20 mouse cellular contexts compared by ENCODE assay signal in the genomic region with DNA sequence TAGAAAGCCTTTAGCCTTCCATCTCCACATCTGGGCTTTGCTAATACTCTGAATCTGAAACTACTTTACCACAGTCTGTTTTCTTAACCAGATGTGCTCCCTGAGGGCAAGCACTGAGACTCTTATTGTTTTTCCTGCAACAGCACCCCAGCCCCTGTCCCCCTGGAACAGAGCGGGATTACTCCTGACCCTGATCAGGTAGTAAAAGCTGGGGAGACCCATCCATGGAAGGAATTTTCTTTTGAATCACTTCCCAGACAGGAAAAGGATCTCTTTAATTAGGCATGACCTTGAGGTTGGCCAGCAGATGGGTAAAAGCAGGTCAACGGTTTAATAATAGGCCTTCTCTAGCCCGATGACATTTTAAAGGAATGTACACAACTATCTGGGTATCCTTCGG.
DNase-seq lines count a peak whose midpoint lies in the region; ATAC-seq and TF ChIP-seq lines count a peak whose summit lies in the region.
"Had no signal": no experiment of that assay in that cellular context is flagged by ENCODE, and none has a peak within 500 bp of the region (broad histone marks: within the 10 kb centered on the region; RNA-seq: fewer than 3 reads in every experiment).

No protein-coding gene starts in this region.

- no peak for TF ChIP-seq EP300 in heart, postnatal 0 days (IDR thresholded peaks at IDR 0.05; ENCODE audit: low read depth)

- no peaks in the 10 kb centered on the region for H3K36me3 ChIP-seq in heart, postnatal 0 days (replicated peaks; ENCODE audit: control insufficient read depth, insufficient read depth, low read length)
- no peaks in the 10 kb centered on the region for H3K36me3 ChIP-seq in heart, embryonic 10.5 days
- H3K36me3 ChIP-seq: embryonic facial prominence, embryonic 10.5 days; hindbrain, embryonic 13.5 days had no signal

- H3K27me3 ChIP-seq in heart, postnatal 0 days (ENCODE audit: control insufficient read depth, insufficient read depth, low read length), result no peaks in the 10 kb centered on the region
- no peaks in the 10 kb centered on the region for H3K27me3 ChIP-seq in heart, embryonic 10.5 days (ENCODE audit: insufficient read depth, poor library complexity, severe bottlenecking)
- H3K27me3 ChIP-seq: forebrain, embryonic 13.5 days; hindbrain, embryonic 13.5 days; Patski had no signal

- H3K9ac ChIP-seq in heart, postnatal 0 days (replicated peaks; ENCODE audit: low read depth, low read length), result no peak overlapping the region
- H3K9ac ChIP-seq: forebrain, embryonic 13.5 days; forebrain, postnatal 0 days; hindbrain, embryonic 13.5 days had no signal

- TF ChIP-seq CTCF in heart, postnatal 0 days (IDR thresholded peaks at IDR 0.05; ENCODE audit: low read depth), result no peak

- peak overlapping the region; percentile 14; the same call in 1 of the 2 replicates for H3K27ac ChIP-seq in heart, postnatal 0 days (ENCODE audit: low read depth)
- H3K27ac ChIP-seq in heart, embryonic 10.5 days, result no peak overlapping the region
- H3K27ac ChIP-seq: embryonic facial prominence, embryonic 10.5 days; forebrain, embryonic 13.5 days; hindbrain, embryonic 13.5 days; hindbrain, postnatal 0 days had no signal

- intact Hi-C loops in heart, postnatal 25 days (cut with DNase I), result no loop called here

- WGBS in heart, postnatal 0 days, result 39% methylated on average over 4 of the region's 4 CpGs
- WGBS in heart, embryonic 10.5 days, result 75% methylated on average over 4 of the region's 4 CpGs

- DNase-seq in adrenal gland, postnatal 14 days, result peak; percentile 9
- no peak for DNase-seq in adrenal gland, adult 2 months
- peak; percentile 90 for DNase-seq in heart, adult 11 months
- no peak for DNase-seq in heart, postnatal 25 days (ENCODE audit: low spot score)
- no peak for DNase-seq in heart, postnatal 0 days (ENCODE audit: low spot score)
- DNase-seq in heart, embryonic 10.5 days (ENCODE audit: low spot score), result no peak
- peak; percentile 30 for DNase-seq in Muller cell, postnatal 12 days (ENCODE audit: inconsistent ontology term)
- DNase-seq: adrenal gland, postnatal 10 days; cerebellum, adult 11-12 months; cerebellum, adult 9-10 months; cerebellum, postnatal 25 days; forebrain, postnatal 0 days; kidney, adult 11 months; kidney, adult 9 months had no signal

- no peak overlapping the region for H3K4me3 ChIP-seq in heart, postnatal 0 days (ENCODE audit: low read depth, low read length)
- no peak overlapping the region for H3K4me3 ChIP-seq in heart, embryonic 10.5 days
- H3K4me3 ChIP-seq: embryonic facial prominence, embryonic 10.5 days; forebrain, embryonic 13.5 days; hindbrain, embryonic 13.5 days had no signal

- H3K9me3 ChIP-seq in heart, postnatal 0 days (replicated peaks; ENCODE audit: control insufficient read depth, low read length), result no peaks in the 10 kb centered on the region; the same call in 1 of the 2 replicates
- H3K9me3 ChIP-seq in heart, embryonic 10.5 days, result no peaks in the 10 kb centered on the region
- H3K9me3 ChIP-seq: embryonic facial prominence, embryonic 10.5 days; forebrain, embryonic 13.5 days; hindbrain, embryonic 13.5 days had no signal

- no peak for ATAC-seq in heart, postnatal 0 days (ENCODE audit: insufficient read depth, low read depth)
- ATAC-seq: activated CD4-positive, CD25-positive, alpha-beta regulatory T cell, adult 4 months; forebrain, embryonic 13.5 days; forebrain, postnatal 0 days; hindbrain, postnatal 0 days; Patski had no signal

- H3K4me1 ChIP-seq in heart, postnatal 0 days (ENCODE audit: control insufficient read depth, insufficient read depth), result 0 out of 2 replicates have a peak, but pooled peaks cover 13% of the 10 kb centered on the region
- H3K4me1 ChIP-seq in heart, embryonic 10.5 days, result peaks cover 9% of the 10 kb centered on the region; the same call in 1 of the 2 replicates
- H3K4me1 ChIP-seq: forebrain, embryonic 13.5 days; hindbrain, embryonic 13.5 days had no signal

- no peak overlapping the region for H3K4me2 ChIP-seq in heart, postnatal 0 days (ENCODE audit: low read depth, low read length)
- H3K4me2 ChIP-seq: forebrain, embryonic 13.5 days; hindbrain, embryonic 13.5 days had no signal

Comparison
In these comparisons a context has a peak if more than half of its experiments do, and no peak if none do; other contexts are left out.
1. DNase-seq: peak in adrenal gland, postnatal 14 days (single experiment), heart, adult 11 months (single experiment) and Muller cell, postnatal 12 days (single experiment); none in adrenal gland, adult 2 months (single experiment), heart, postnatal 25 days (single experiment), heart, postnatal 0 days (single experiment) and heart, embryonic 10.5 days (single experiment).